Mouse (Mus musculus): ENCODE data around the gene Ptpn12.
"Not testable (repeated sequence)": the region's sequence is repeated elsewhere in the genome, so short reads cannot be mapped to it uniquely, and the experiment has no call there.

The Ptpn12 gene

GRCm38 (mm10) chr5:20955114-20955835, 100.4 kb downstream of the Ptpn12 start:
- intact Hi-C loops (cut with DNase I) = no loop called here

DNA sequence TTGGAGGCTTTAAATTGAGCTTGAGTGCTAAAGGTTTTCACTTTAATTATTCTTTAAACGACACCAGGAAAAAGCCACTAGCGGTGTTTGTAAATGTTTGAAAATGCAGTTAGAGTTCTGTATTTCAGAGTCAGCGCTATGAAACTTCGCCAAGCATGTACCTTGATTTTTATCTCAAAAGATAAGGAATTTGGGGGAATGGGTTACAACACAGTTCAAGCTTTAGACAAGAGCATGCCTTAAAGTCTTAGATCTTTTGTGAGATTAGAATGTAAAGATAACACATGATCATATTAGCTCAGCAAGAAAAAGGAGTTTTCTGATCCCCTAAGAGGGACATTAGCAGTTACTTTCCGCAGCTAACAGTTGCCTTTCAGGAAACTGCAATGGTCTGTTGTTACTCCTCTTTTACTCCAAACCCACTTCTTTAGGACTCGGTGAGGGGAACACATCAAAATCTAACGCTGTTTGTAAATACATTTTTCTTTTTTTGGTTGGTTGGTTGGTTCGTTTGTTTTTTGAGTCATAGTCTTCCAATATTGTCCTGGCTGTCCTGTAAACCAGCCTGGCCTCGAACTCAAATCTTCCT, 103.3 kb downstream of the Ptpn12 start:
- intact Hi-C loops (cut with DNase I) = loop anchor here (5.0 kb wide), 1 partner anchor 40 kb away; no protein-coding TSS in a partner anchor

DNA sequence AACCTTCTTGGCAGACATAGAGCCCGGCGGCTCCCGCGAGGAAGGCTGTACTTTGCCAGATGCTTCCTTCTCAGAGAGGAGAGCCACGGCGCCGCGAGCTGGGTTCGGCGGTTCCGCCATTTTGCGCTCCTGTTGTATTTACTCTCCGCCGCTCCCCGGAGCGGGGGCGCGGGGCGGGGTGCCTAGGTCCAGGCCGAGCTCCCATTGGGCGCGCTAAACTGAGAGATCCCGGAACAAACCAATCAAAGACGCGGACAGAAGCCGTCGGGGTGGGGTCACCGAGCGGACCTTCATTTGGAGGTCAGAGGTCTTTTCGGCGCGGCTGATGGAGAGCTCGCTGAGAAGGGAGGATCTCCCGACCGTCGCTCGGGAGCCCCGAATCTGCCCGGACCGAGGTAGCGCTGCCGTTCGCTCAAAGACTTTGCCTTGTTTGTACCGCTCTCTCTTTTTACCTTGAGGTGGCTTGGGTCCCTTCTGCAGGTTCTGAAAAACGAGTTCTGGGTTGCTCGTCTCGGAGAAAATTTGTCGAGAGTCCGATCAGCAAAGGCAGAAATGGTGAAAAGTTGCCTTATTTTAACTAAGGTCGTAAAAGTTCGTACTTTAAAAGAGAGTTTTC, 103.9 kb downstream of the Ptpn12 start:
- intact Hi-C loops (cut with DNase I) = loop anchor here (2.0 to 5.0 kb wide), 2 partner anchors 39 to 69 kb away; partner anchors contain the start of genes Phtf2 and Tmem60

- intact Hi-C loops (cut with DNase I) = loop anchor here (2.0 to 5.0 kb wide), 2 partner anchors 39 to 68 kb away; partner anchors contain the start of genes Phtf2 and Tmem60
Measured at GRCm38 (mm10) chr5:20950855-20951650, 104.7 kb downstream of the Ptpn12 start.

GRCm38 (mm10) chr5:20950516-20950854, 105.2 kb downstream of the Ptpn12 start:
- intact Hi-C loops (cut with DNase I) = loop anchor here (2.0 to 5.0 kb wide), 2 partner anchors 38 to 68 kb away; partner anchors contain the start of genes Phtf2 and Tmem60

DNA sequence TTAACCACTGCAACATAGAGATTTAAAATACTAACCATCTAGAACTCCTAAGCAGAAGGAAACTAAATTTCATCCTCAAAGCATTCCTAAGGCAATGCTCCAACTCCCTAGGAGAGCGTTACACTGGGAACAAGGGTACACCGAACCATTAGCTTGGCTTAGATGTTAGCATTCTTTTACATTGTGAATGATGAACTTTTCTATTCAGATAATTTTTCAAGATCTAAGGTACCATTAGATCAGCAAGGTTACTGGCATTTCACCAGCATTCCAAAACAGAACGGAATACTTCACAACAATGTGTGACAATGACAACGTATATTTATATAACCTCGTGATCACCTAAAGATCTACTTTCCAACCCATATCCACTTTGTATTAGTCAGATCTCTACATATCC, 105.6 kb downstream of the Ptpn12 start:
- intact Hi-C loops (cut with DNase I) = loop anchor here (2.0 to 5.0 kb wide), 2 partner anchors 38 to 67 kb away; partner anchors contain the start of genes Phtf2 and Tmem60

DNA sequence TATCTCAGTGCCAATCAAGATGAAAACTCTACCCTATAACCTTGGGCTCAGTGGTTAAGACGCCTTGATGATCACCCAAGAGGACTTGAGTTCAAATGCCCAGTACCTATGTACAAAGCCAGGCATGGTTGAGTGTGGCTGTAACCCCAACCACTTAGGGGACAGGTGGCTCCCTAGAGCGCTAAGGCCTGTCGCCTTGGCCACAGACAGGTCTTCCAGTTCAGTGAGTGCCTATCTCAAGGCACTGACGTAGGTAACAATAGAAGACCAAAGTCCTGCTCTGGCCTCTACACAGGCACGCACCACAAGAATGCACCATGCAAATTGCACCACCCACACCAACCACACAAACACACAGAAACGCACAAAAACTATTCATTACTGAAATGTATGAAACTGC, 108.8 kb downstream of the Ptpn12 start:
- intact Hi-C loops (cut with DNase I) = no loop called here

- intact Hi-C loops (cut with DNase I) = no loop called here
Measured at GRCm38 (mm10) chr5:20944961-20945748, 110.6 kb downstream of the Ptpn12 start.

GRCm38 (mm10) chr5:20943791-20944190, 111.9 kb downstream of the Ptpn12 start:
- intact Hi-C loops (cut with DNase I) = not testable (repeated sequence)

- intact Hi-C loops (cut with DNase I) = no loop called here
Measured at GRCm38 (mm10) chr5:20942523-20942922, 113.2 kb downstream of the Ptpn12 start.

DNA sequence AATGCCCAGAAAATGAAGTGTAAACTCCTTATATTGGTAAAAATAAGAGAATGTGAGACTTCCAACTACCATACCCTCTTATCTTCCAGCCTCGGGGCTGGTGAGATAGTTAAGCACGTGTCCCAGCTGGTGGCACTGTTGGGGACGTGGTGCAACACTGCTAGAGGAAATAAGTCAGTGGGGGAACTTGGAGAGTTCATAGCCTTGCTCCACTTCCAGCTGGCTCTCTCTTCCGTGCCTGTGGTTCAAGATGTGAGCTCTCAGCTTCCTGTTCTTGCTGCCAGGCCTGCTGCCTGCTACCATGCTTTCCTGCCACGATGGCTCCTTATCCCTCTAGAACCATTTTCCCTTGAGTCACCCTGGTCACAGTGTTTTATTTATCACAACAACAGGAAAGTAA, 114.5 kb downstream of the Ptpn12 start:
- intact Hi-C loops (cut with DNase I) = no loop called here

DNA sequence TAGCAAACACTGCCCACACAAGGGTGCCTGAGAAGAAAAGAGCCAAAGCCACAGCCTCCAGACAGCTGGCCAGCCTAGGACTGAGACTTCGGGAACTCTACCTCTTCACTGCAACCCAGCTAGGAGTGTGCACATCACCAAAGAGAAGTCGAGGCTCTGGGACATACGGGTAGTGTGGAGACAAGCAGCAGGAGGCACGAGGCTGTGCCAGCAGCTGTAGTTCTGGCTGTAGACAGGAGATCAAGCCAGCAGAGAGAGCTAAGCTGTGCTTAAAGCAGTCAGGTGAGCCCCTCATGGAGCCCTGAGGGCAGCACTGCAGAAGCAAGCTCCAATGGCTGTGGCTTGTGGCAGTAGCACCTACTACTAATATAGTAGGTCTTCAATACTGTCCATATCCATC, 115.0 kb downstream of the Ptpn12 start:
- intact Hi-C loops (cut with DNase I) = no loop called here

DNA sequence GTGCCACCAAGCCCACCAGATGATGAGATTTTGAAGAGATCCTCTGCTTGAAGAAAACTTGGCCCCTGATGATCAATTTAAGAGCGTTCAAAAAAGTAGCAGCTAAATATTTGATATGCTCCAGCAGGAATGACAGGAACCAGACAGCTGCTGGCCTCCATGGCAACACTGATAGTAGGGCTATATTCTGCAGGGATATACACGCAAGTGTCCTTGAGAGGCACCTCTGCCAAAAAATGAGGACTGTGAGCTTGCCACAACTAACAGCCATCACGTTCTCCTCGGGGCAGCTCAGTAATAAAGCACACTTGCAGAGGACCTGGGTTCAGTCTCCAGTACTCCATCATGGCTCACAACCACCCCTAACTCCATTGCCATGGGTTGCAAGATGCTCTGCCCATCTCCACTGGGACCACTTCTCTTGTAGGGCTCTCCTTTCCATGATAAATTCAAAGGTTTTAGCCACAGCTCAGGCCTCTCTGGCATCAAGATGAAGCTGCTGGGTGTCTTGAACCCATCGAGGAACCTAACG, 115.6 kb downstream of the Ptpn12 start:
- intact Hi-C loops (cut with DNase I) = no loop called here

- intact Hi-C loops (cut with DNase I) = no loop called here
Measured at GRCm38 (mm10) chr5:20938523-20938922, 117.2 kb downstream of the Ptpn12 start.

All from adrenal gland (tissue).